Mouse (Mus musculus) CH12.LX (cell line): ENCODE measurements at regions not wholly inside any gene's neighbourhood (a gene's known extent, or its start where the extent isn't known, plus 50 kb on each side); places are given as distances from the start of the nearest gene placed in this dataset.

ENCODE experiments used
- DNase-seq: peaks from one replicate; pipeline ENCODE4 v3.0.0-alpha.2; 2013; ENCODE audit errors: extremely low read depth
- H3K27ac ChIP-seq: 2 replicates; pipeline ENCODE4 v1.5.1; 2012; ENCODE audit warnings: low read depth, mild to moderate bottlenecking, control low read depth, moderate library complexity; ENCODE audit not compliant: insufficient read depth
- H3K27me3 ChIP-seq: replicated peaks from 2 replicates; pipeline ENCODE3; 2012; ENCODE audit warnings: inconsistent platforms
- H3K36me3 ChIP-seq, 2 experiments: replicated peaks in 1 of 2; 2 replicates each; pipeline versions ENCODE3 to v1.6.1; 2012; ENCODE audit warnings: inconsistent platforms in 1 of 2, low read length in 1 of 2, mild to moderate bottlenecking in 1 of 2, mixed read lengths in 1 of 2, moderate library complexity in 1 of 2; ENCODE audit not compliant: control insufficient read depth in 1 of 2, insufficient read depth in 1 of 2
- H3K4me1 ChIP-seq, 2 experiments: 2 replicates each; pipeline ENCODE4 v1.6.1; 2012; ENCODE audit warnings: inconsistent platforms in 1 of 2, moderate library complexity in 1 of 2; ENCODE audit not compliant: insufficient read depth in 2 of 2, control insufficient read depth in 1 of 2
- H3K4me2 ChIP-seq: 2 replicates; pipeline ENCODE4 v1.6.1; 2012; ENCODE audit warnings: low read depth, mild to moderate bottlenecking, control low read depth; ENCODE audit not compliant: poor library complexity, insufficient read depth, severe bottlenecking
- H3K4me3 ChIP-seq, 3 experiments: fragments of 150-350 bp in 1 of 3; sonication (generic) in 1 of 3; replicated peaks in 1 of 3; 2 replicates each; pipeline versions ENCODE3 to v1.5.1; 2011 to 2012; ENCODE audit warnings: low read depth in 2 of 3, low read length in 2 of 3, mild to moderate bottlenecking in 2 of 3, moderate library complexity in 2 of 3, control low read depth in 1 of 3, improper control_type of control experiment in 1 of 3, inconsistent platforms in 1 of 3, mixed read lengths in 1 of 3; ENCODE audit not compliant: poor library complexity in 1 of 3
- H3K79me2 ChIP-seq: replicated peaks from 2 replicates; pipeline ENCODE4 v1.6.1; 2012; ENCODE audit warnings: mild to moderate bottlenecking, moderate library complexity; ENCODE audit not compliant: control insufficient read depth, poor library complexity, insufficient read depth, severe bottlenecking; ENCODE audit errors: extremely low read depth
- H3K9ac ChIP-seq: 2 replicates; pipeline ENCODE4 v1.6.1; 2012; ENCODE audit warnings: low read depth, mild to moderate bottlenecking, control low read depth, moderate library complexity; ENCODE audit not compliant: insufficient read depth
- H3K9me3 ChIP-seq: replicated peaks from 2 replicates; pipeline ENCODE3; 2012; ENCODE audit warnings: low read length, inconsistent platforms, mixed read lengths
- BHLHE40 ChIP-seq: IDR thresholded peaks from 2 replicates; pipeline ENCODE4 v1.6.1; 2011; ENCODE audit warnings: mild to moderate bottlenecking, low read depth, low read length, improper control_type of control experiment
- CHD2 ChIP-seq: IDR thresholded peaks from 2 replicates; pipeline ENCODE4 v1.6.1; 2011; ENCODE audit warnings: low read length, improper control_type of control experiment
- CTCF ChIP-seq, 2 experiments: IDR thresholded peaks in 1 of 2; conservative IDR thresholded peaks in 1 of 2; 2 replicates each; pipeline ENCODE4 v1.5.1; 2011 to 2012; ENCODE audit warnings: low read depth in 2 of 2, low read length in 2 of 2, improper control_type of control experiment in 1 of 2, inconsistent platforms in 1 of 2, mild to moderate bottlenecking in 1 of 2, moderate library complexity in 1 of 2
- E2F4 ChIP-seq: IDR thresholded peaks from 2 replicates; pipeline ENCODE4 v1.6.1; 2011; ENCODE audit warnings: low read depth, low read length, improper control_type of control experiment; ENCODE audit not compliant: insufficient replicate concordance
- ELF1 ChIP-seq: IDR thresholded peaks from 2 replicates; pipeline ENCODE4 v1.6.1; 2014; ENCODE audit warnings: low read depth, mild to moderate bottlenecking, inconsistent platforms, low read length, improper control_type of control experiment
- EP300 ChIP-seq: IDR thresholded peaks from 2 replicates; pipeline ENCODE4 v1.6.1; 2011; ENCODE audit warnings: low read length, improper control_type of control experiment
- ETS1 ChIP-seq: conservative IDR thresholded peaks from 2 replicates; pipeline ENCODE4 v1.6.1; 2012; ENCODE audit warnings: low read depth, mild to moderate bottlenecking, inconsistent platforms, low read length, improper control_type of control experiment, moderate library complexity
- GABPA ChIP-seq: IDR thresholded peaks from 2 replicates; pipeline ENCODE4 v1.6.1; 2012; ENCODE audit warnings: low read depth, low read length, improper control_type of control experiment, inconsistent platforms; ENCODE audit not compliant: insufficient replicate concordance
- HCFC1 ChIP-seq: IDR thresholded peaks from 2 replicates; pipeline ENCODE4 v1.6.1; 2012; ENCODE audit warnings: low read depth, mild to moderate bottlenecking, inconsistent platforms, low read length, improper control_type of control experiment
- IRF4 ChIP-seq: IDR thresholded peaks from 2 replicates; pipeline ENCODE4 v1.6.1; 2014; ENCODE audit warnings: low read depth, mild to moderate bottlenecking, inconsistent platforms, low read length, improper control_type of control experiment
- JUN ChIP-seq: IDR thresholded peaks from 2 replicates; pipeline ENCODE4 v1.6.1; 2011; ENCODE audit warnings: low read depth, mild to moderate bottlenecking, low read length, improper control_type of control experiment, moderate library complexity; ENCODE audit not compliant: insufficient read depth
- JUND ChIP-seq: conservative IDR thresholded peaks from 2 replicates; pipeline ENCODE4 v1.6.1; 2011; ENCODE audit warnings: low read depth, low read length, improper control_type of control experiment
- KAT2A ChIP-seq: IDR thresholded peaks from 2 replicates; pipeline ENCODE4 v1.6.1; 2012; ENCODE audit warnings: low read length, improper control_type of control experiment, inconsistent platforms; ENCODE audit not compliant: insufficient replicate concordance
- MAFK ChIP-seq: IDR thresholded peaks from 2 replicates; pipeline ENCODE4 v1.6.1; 2011; ENCODE audit warnings: low read length, improper control_type of control experiment; ENCODE audit not compliant: insufficient replicate concordance
- MAX ChIP-seq: IDR thresholded peaks from 2 replicates; pipeline ENCODE4 v1.6.1; 2011; ENCODE audit warnings: low read length, improper control_type of control experiment
- MAZ ChIP-seq: IDR thresholded peaks from 2 replicates; pipeline ENCODE4 v1.6.1; 2012; ENCODE audit warnings: low read depth, mild to moderate bottlenecking, inconsistent platforms, low read length, improper control_type of control experiment, moderate library complexity
- MEF2A ChIP-seq: IDR thresholded peaks from 2 replicates; pipeline ENCODE4 v1.6.1; 2014; ENCODE audit warnings: low read depth, mild to moderate bottlenecking, inconsistent platforms, low read length, improper control_type of control experiment, borderline replicate concordance
- MYC ChIP-seq: IDR thresholded peaks from 2 replicates; pipeline ENCODE4 v1.6.1; 2011; ENCODE audit warnings: low read depth, mild to moderate bottlenecking, improper control_type of control experiment, low read length
- POLR2AphosphoS2 ChIP-seq: IDR thresholded peaks from 2 replicates; pipeline ENCODE4 v1.6.1; 2011; ENCODE audit warnings: low read depth, low read length, improper control_type of control experiment
- RCOR1 ChIP-seq: conservative IDR thresholded peaks from 2 replicates; pipeline ENCODE4 v1.6.1; 2012; ENCODE audit warnings: low read depth, mild to moderate bottlenecking, inconsistent platforms, low read length, improper control_type of control experiment
- TCF12 ChIP-seq: IDR thresholded peaks from 2 replicates; pipeline ENCODE4 v1.6.1; 2014; ENCODE audit warnings: low read depth, mild to moderate bottlenecking, inconsistent platforms, low read length, improper control_type of control experiment
- ZC3H11A ChIP-seq: IDR thresholded peaks from 2 replicates; pipeline ENCODE4 v1.6.1; 2012; ENCODE audit warnings: low read depth, mild to moderate bottlenecking, inconsistent platforms, low read length, improper control_type of control experiment
- ZKSCAN1 ChIP-seq: IDR thresholded peaks from 2 replicates; pipeline ENCODE4 v1.6.1; 2012; ENCODE audit warnings: low read depth, inconsistent platforms, low read length, improper control_type of control experiment, borderline replicate concordance
- ZNF384 ChIP-seq: IDR thresholded peaks from 2 replicates; pipeline ENCODE4 v1.6.1; 2012; ENCODE audit warnings: low read depth, low read length, improper control_type of control experiment, inconsistent platforms
- dilution Hi-C: fragments of 300-500 bp; cut with MboI; formaldehyde crosslinking; loops from 2 replicates; pipeline ENCODE4 v1.14.3; 2020; ENCODE audit warnings: low sequenced_read_pairs; ENCODE audit not compliant: extremely low pct_unique_long_range_greater_than_20kb, extremely low pct_ligation_motif_present
- in situ Hi-C: fragments of 300-500 bp; cut with MboI; formaldehyde crosslinking; loops from 3 replicates; pipeline ENCODE4 v1.14.3; 2019; ENCODE audit warnings: low sequenced_read_pairs, low pct_ligation_motif_present, low pct_unique_long_range_greater_than_20kb, mixed read lengths

DNA sequence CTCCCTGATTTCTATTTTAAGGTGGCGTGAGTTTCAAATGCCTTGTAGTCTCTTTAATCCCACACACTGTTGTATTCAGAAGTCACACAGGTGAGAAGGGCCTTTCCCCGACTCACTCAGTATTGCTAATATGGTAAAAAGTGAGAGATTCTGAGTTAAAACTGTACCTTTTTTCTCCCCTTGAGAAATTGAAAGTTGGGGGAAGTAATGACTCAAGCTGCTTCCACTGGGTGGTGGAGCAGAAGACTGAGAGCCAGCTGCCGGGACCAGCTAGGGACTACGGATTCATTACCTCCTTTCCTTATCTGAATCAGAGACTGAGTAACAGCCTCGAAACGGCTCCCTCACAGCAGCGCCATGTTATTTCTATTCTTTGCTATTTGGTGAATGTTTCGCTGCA lies 214.6 kb upstream of the P2ry1 start:
- TF ChIP-seq RCOR1, result peak; percentile 68
- peak; percentile 89 for TF ChIP-seq EP300
- TF ChIP-seq IRF4, result peak; percentile 91
- 0 out of 2 replicates have a peak, but pooled peaks have one; percentile 44 for TF ChIP-seq MAFK
- peak; percentile 73 for TF ChIP-seq MEF2A
- TF ChIP-seq TCF12, result peak; percentile 56; the same call in 1 of the 2 replicates
- peak; percentile 69 for TF ChIP-seq BHLHE40
- TF ChIP-seq MAZ, result no peak
- peak; percentile 20; the same call in 1 of the 2 replicates for TF ChIP-seq ZNF384
- peak; percentile 83 for TF ChIP-seq JUND
- no peak for TF ChIP-seq MAX
- TF ChIP-seq CHD2, result peak; percentile 47; the same call in 1 of the 2 replicates
- TF ChIP-seq JUN, result peak; percentile 62; the same call in 1 of the 2 replicates
- peak; percentile 68 for TF ChIP-seq ETS1
- TF ChIP-seq HCFC1, result no peak; the same call in 1 of the 2 replicates
- H3K27ac ChIP-seq, result no peak overlapping the region
- no peak overlapping the region for H3K4me3 ChIP-seq
- no peak overlapping the region for H3K9ac ChIP-seq
- no peaks in the 10 kb centered on the region for H3K36me3 ChIP-seq
- dilution Hi-C loops, result no loop called here
- H3K4me1 ChIP-seq, result peaks cover 0 to 32% of the 10 kb centered on the region in 2 experiments; a peak in 2 of 4 replicates
- DNase-seq, result peak; percentile 75
- H3K9me3 ChIP-seq, result no peaks in the 10 kb centered on the region
- no peaks in the 10 kb centered on the region for H3K79me2 ChIP-seq
- in situ Hi-C loops, result no loop called here
- peak overlapping the region; percentile 82 for H3K4me2 ChIP-seq
- no peaks in the 10 kb centered on the region for H3K27me3 ChIP-seq

DNA sequence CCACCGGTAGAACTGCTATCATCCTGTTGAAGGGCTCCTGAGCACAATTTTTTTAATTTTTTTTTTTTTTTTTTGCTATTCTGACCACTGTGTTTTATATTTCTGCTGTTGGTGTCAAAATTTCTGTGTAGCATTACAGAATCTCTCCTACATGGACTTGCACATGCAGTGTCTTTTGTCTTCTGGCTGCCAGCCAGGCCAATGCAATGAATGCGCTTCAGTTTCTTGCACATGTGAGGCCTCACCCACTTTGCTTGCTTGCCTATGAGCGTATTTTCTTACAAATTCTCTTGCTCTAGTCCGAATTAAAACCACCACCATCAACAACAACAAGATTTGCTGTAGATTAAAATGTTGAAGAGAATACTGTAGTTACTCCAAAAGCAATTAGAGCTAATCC lies 213.2 kb upstream of the P2ry1 start:
- H3K9me3 ChIP-seq, result no peaks in the 10 kb centered on the region
- no peaks in the 10 kb centered on the region for H3K36me3 ChIP-seq
- no peak overlapping the region for H3K9ac ChIP-seq
- in situ Hi-C loops (no loop called here), dilution Hi-C loops (no loop called here)
- H3K79me2 ChIP-seq, result no peaks in the 10 kb centered on the region
- no peak overlapping the region for H3K4me3 ChIP-seq
- H3K4me2 ChIP-seq, result no peak overlapping the region
- no peak overlapping the region for H3K27ac ChIP-seq
- H3K4me1 ChIP-seq, result peaks cover 0 to 29% of the 10 kb centered on the region in 2 experiments; a peak in 2 of 4 replicates
- no peaks in the 10 kb centered on the region for H3K27me3 ChIP-seq
- DNase-seq, result no peak
- TF ChIP-seq MYC, result no peak
- no peak for TF ChIP-seq HCFC1
- no peak for TF ChIP-seq RCOR1
- TF ChIP-seq ZKSCAN1, result no peak
- TF ChIP-seq JUN, result no peak
- TF ChIP-seq CTCF (conservative IDR thresholded peaks at IDR 0.05 in 1 of 2, IDR thresholded peaks at IDR 0.05 in 1 of 2; ENCODE audit: low read depth in 2 of 2, low read length in 2 of 2), result no peak
- TF ChIP-seq ELF1, result no peak
- TF ChIP-seq GABPA, result no peak
- no peak for TF ChIP-seq POLR2AphosphoS2
- TF ChIP-seq BHLHE40, result no peak
- no peak for TF ChIP-seq ZC3H11A
- TF ChIP-seq KAT2A, result no peak
- TF ChIP-seq E2F4, result no peak
